Mouse (Mus musculus): ENCODE results near the gene Cab39.

Gene Cab39

GRCm38 (mm10) chr1:85845476-85845875 lies 52.2 kb downstream of the Cab39 start:
- DNase-seq (ENCODE audit: low spot score in 2 of 2), result no peak

GRCm38 (mm10) chr1:85849016-85849415 lies 55.8 kb downstream of the Cab39 start:
- DNase-seq (ENCODE audit: low spot score in 2 of 2), result no peak

- no peak for DNase-seq (ENCODE audit: low spot score in 2 of 2)
Observed at GRCm38 (mm10) chr1:85850851-85851250, 57.6 kb downstream of the Cab39 start.

GRCm38 (mm10) chr1:85852996-85853689 lies 59.9 kb downstream of the Cab39 start:
- peak; percentile 40 to 50 for DNase-seq (ENCODE audit: low spot score in 2 of 2)

- DNase-seq (ENCODE audit: low spot score in 2 of 2), result no peak
Observed at GRCm38 (mm10) chr1:85853865-85854264, 60.6 kb downstream of the Cab39 start.

GRCm38 (mm10) chr1:85854475-85854874 lies 61.2 kb downstream of the Cab39 start:
- DNase-seq (ENCODE audit: low spot score in 2 of 2), result no peak

- DNase-seq (ENCODE audit: low spot score in 2 of 2), result no peak
Observed at GRCm38 (mm10) chr1:85856266-85856665, 63.0 kb downstream of the Cab39 start.

- DNase-seq (ENCODE audit: low spot score in 2 of 2), result no peak
Observed at GRCm38 (mm10) chr1:85857261-85857754, 64.1 kb downstream of the Cab39 start.

GRCm38 (mm10) chr1:85864383-85864782 lies 71.1 kb downstream of the Cab39 start:
- DNase-seq (ENCODE audit: low spot score in 2 of 2), result no peak

- no peak for DNase-seq (ENCODE audit: low spot score in 2 of 2)
Observed at GRCm38 (mm10) chr1:85870001-85870400, 76.8 kb downstream of the Cab39 start.

GRCm38 (mm10) chr1:85870546-85870945 lies 77.3 kb downstream of the Cab39 start:
- no peak for DNase-seq (ENCODE audit: low spot score in 2 of 2)

GRCm38 (mm10) chr1:85882003-85882402 lies 88.8 kb downstream of the Cab39 start:
- no peak for DNase-seq (ENCODE audit: low spot score in 2 of 2)

GRCm38 (mm10) chr1:85887221-85887620 lies 94.0 kb downstream of the Cab39 start:
- DNase-seq (ENCODE audit: low spot score in 2 of 2), result no peak

- DNase-seq (ENCODE audit: low spot score in 2 of 2), result peak; percentile 88 to 91
Observed at GRCm38 (mm10) chr1:85894231-85894747, 101.0 kb downstream of the Cab39 start, which contains the start of gene Itm2c. TSS of gene Itm2c (plus strand) at chr1:85894281.

- DNase-seq (ENCODE audit: low spot score in 2 of 2), result peak in 1 of 2 experiments; percentile 35
Observed at GRCm38 (mm10) chr1:85894748-85895360, 101.6 kb downstream of the Cab39 start.

- DNase-seq (ENCODE audit: low spot score in 2 of 2), result peak; percentile 34 to 35
Observed at GRCm38 (mm10) chr1:85895391-85895837, 102.2 kb downstream of the Cab39 start.

- DNase-seq (ENCODE audit: low spot score in 2 of 2), result no peak
Observed at GRCm38 (mm10) chr1:85896110-85896509, 102.9 kb downstream of the Cab39 start.

- DNase-seq (ENCODE audit: low spot score in 2 of 2), result peak; percentile 35 to 39
Observed at GRCm38 (mm10) chr1:85896781-85897700, 103.8 kb downstream of the Cab39 start.

- no peak for DNase-seq (ENCODE audit: low spot score in 2 of 2)
Observed at GRCm38 (mm10) chr1:85897901-85898760, 104.9 kb downstream of the Cab39 start.

- DNase-seq (ENCODE audit: low spot score in 2 of 2), result no peak
Observed at GRCm38 (mm10) chr1:85898761-85899387, 105.6 kb downstream of the Cab39 start.

Data from urinary bladder, adult 18-20 months (tissue).